Mouse (Mus musculus): ENCODE results near the gene Osbp.

Osbp gene

GRCm38 (mm10) chr19:11956636-11957035 lies 9.1 kb upstream of the Osbp start:
- no peaks in the 10 kb centered on the region for H3K9me3 ChIP-seq (ENCODE audit: low read length)
- H3K4me3 ChIP-seq (replicated peaks; ENCODE audit: low read length): no peak overlapping the region
- H3K36me3 ChIP-seq (ENCODE audit: insufficient read depth, low read length): no peaks in the 10 kb centered on the region
- peaks cover 16% of the 10 kb centered on the region for H3K4me1 ChIP-seq (replicated peaks; ENCODE audit: low read depth, low read length)
- TF ChIP-seq CTCF (conservative IDR thresholded peaks at IDR 0.05; ENCODE audit: low read length) (no peak), POU5F1 (IDR thresholded peaks at IDR 0.05; ENCODE audit: borderline replicate concordance, low read length) (no peak), NANOG (IDR thresholded peaks at IDR 0.05; ENCODE audit: borderline replicate concordance, low read length) (no peak)
- no peaks in the 10 kb centered on the region for H3K27me3 ChIP-seq (ENCODE audit: insufficient read depth, low read length)

- Histone ChIP-seq H3K27me3 (ENCODE audit: insufficient read depth, low read length) (no peaks in the 10 kb centered on the region), H3K36me3 (ENCODE audit: insufficient read depth, low read length) (no peaks in the 10 kb centered on the region), H3K9me3 (ENCODE audit: low read length) (no peaks in the 10 kb centered on the region), H3K4me1 (replicated peaks; ENCODE audit: low read depth, low read length) (peaks cover 9% of the 10 kb centered on the region; the same call in 1 of the 2 replicates), H3K4me3 (replicated peaks; ENCODE audit: low read length) (no peak overlapping the region)
- TF ChIP-seq POU5F1 (IDR thresholded peaks at IDR 0.05; ENCODE audit: borderline replicate concordance, low read length): no peak
- no peak for TF ChIP-seq CTCF (conservative IDR thresholded peaks at IDR 0.05; ENCODE audit: low read length)
- TF ChIP-seq NANOG (IDR thresholded peaks at IDR 0.05; ENCODE audit: borderline replicate concordance, low read length): no peak
These were observed 8.3 kb upstream of the Osbp start for GRCm38 (mm10) chr19:11957396-11957795.

GRCm38 (mm10) chr19:11957846-11958245 lies 7.9 kb upstream of the Osbp start:
- Histone ChIP-seq H3K4me3 (replicated peaks; ENCODE audit: low read length) (no peak overlapping the region), H3K9me3 (ENCODE audit: low read length) (no peaks in the 10 kb centered on the region), H3K4me1 (replicated peaks; ENCODE audit: low read depth, low read length) (peaks cover 9% of the 10 kb centered on the region; the same call in 1 of the 2 replicates), H3K27me3 (ENCODE audit: insufficient read depth, low read length) (no peaks in the 10 kb centered on the region), H3K36me3 (ENCODE audit: insufficient read depth, low read length) (no peaks in the 10 kb centered on the region)
- TF ChIP-seq NANOG (IDR thresholded peaks at IDR 0.05; ENCODE audit: borderline replicate concordance, low read length) (no peak), CTCF (conservative IDR thresholded peaks at IDR 0.05; ENCODE audit: low read length) (no peak), POU5F1 (IDR thresholded peaks at IDR 0.05; ENCODE audit: borderline replicate concordance, low read length) (no peak)

- Histone ChIP-seq H3K4me3 (replicated peaks; ENCODE audit: low read length) (peak overlapping the region; percentile 76), H3K27me3 (ENCODE audit: insufficient read depth, low read length) (no peaks in the 10 kb centered on the region), H3K9me3 (ENCODE audit: low read length) (no peaks in the 10 kb centered on the region), H3K36me3 (ENCODE audit: insufficient read depth, low read length) (peaks cover 11% of the 10 kb centered on the region), H3K4me1 (replicated peaks; ENCODE audit: low read depth, low read length) (peaks cover 14% of the 10 kb centered on the region)
- TF ChIP-seq NANOG (IDR thresholded peaks at IDR 0.05; ENCODE audit: borderline replicate concordance, low read length) (no peak), CTCF (conservative IDR thresholded peaks at IDR 0.05; ENCODE audit: low read length) (peak; percentile 18)
These were observed 1.5 kb upstream of the Osbp start for GRCm38 (mm10) chr19:11964266-11964665.

GRCm38 (mm10) chr19:11966201-11966636 lies 478 bp downstream of the Osbp start:
- H3K4me1 ChIP-seq (replicated peaks; ENCODE audit: low read depth, low read length): peaks cover 14% of the 10 kb centered on the region
- no peaks in the 10 kb centered on the region for H3K9me3 ChIP-seq (ENCODE audit: low read length)
- no peaks in the 10 kb centered on the region for H3K27me3 ChIP-seq (ENCODE audit: insufficient read depth, low read length)
- TF ChIP-seq CTCF (conservative IDR thresholded peaks at IDR 0.05; ENCODE audit: low read length): no peak
- TF ChIP-seq NANOG (IDR thresholded peaks at IDR 0.05; ENCODE audit: borderline replicate concordance, low read length): no peak
- no peak for TF ChIP-seq POU5F1 (IDR thresholded peaks at IDR 0.05; ENCODE audit: borderline replicate concordance, low read length)
- peaks cover 30% of the 10 kb centered on the region for H3K36me3 ChIP-seq (ENCODE audit: insufficient read depth, low read length)
- H3K4me3 ChIP-seq (replicated peaks; ENCODE audit: low read length): peak overlapping the region; percentile 90

- Histone ChIP-seq H3K4me1 (replicated peaks; ENCODE audit: low read depth, low read length) (peaks cover 19% of the 10 kb centered on the region), H3K4me3 (replicated peaks; ENCODE audit: low read length) (no peak overlapping the region), H3K27me3 (ENCODE audit: insufficient read depth, low read length) (no peaks in the 10 kb centered on the region), H3K9me3 (ENCODE audit: low read length) (no peaks in the 10 kb centered on the region), H3K36me3 (ENCODE audit: insufficient read depth, low read length) (peaks cover 62% of the 10 kb centered on the region)
- no peak for TF ChIP-seq POU5F1 (IDR thresholded peaks at IDR 0.05; ENCODE audit: borderline replicate concordance, low read length)
These were observed 3.7 kb downstream of the Osbp start for GRCm38 (mm10) chr19:11969155-11970050.

GRCm38 (mm10) chr19:11973511-11974222 lies 7.9 kb downstream of the Osbp start:
- Histone ChIP-seq H3K27me3 (ENCODE audit: insufficient read depth, low read length) (no peaks in the 10 kb centered on the region), H3K4me3 (replicated peaks; ENCODE audit: low read length) (no peak overlapping the region), H3K9me3 (ENCODE audit: low read length) (no peaks in the 10 kb centered on the region), H3K4me1 (replicated peaks; ENCODE audit: low read depth, low read length) (peaks cover 5% of the 10 kb centered on the region; the same call in 1 of the 2 replicates), H3K36me3 (ENCODE audit: insufficient read depth, low read length) (peaks cover 99% of the 10 kb centered on the region)
- TF ChIP-seq CTCF (conservative IDR thresholded peaks at IDR 0.05; ENCODE audit: low read length) (no peak), NANOG (IDR thresholded peaks at IDR 0.05; ENCODE audit: borderline replicate concordance, low read length) (no peak), POU5F1 (IDR thresholded peaks at IDR 0.05; ENCODE audit: borderline replicate concordance, low read length) (no peak)

- Histone ChIP-seq H3K36me3 (ENCODE audit: insufficient read depth, low read length) (peaks cover 99% of the 10 kb centered on the region), H3K4me3 (replicated peaks; ENCODE audit: low read length) (no peak overlapping the region), H3K27me3 (ENCODE audit: insufficient read depth, low read length) (no peaks in the 10 kb centered on the region), H3K4me1 (replicated peaks; ENCODE audit: low read depth, low read length) (peaks cover 5% of the 10 kb centered on the region; the same call in 1 of the 2 replicates), H3K9me3 (ENCODE audit: low read length) (no peaks in the 10 kb centered on the region)
- TF ChIP-seq POU5F1 (IDR thresholded peaks at IDR 0.05; ENCODE audit: borderline replicate concordance, low read length): no peak
- no peak for TF ChIP-seq NANOG (IDR thresholded peaks at IDR 0.05; ENCODE audit: borderline replicate concordance, low read length)
- TF ChIP-seq CTCF (conservative IDR thresholded peaks at IDR 0.05; ENCODE audit: low read length): no peak
These were observed 8.4 kb downstream of the Osbp start for GRCm38 (mm10) chr19:11974223-11974540.

Measured in E14TG2a.4 (cell line).